Mouse (Mus musculus): ENCODE data around the gene Bmp2k. TPM values are rescaled to one million over a fixed set of nuclear protein-coding genes. Genes with fewer than 3 reads are reported as not detected.

Gene Bmp2k
- polyA plus RNA-seq, 2 experiments: 14.0 to 30.2 TPM

DNA sequence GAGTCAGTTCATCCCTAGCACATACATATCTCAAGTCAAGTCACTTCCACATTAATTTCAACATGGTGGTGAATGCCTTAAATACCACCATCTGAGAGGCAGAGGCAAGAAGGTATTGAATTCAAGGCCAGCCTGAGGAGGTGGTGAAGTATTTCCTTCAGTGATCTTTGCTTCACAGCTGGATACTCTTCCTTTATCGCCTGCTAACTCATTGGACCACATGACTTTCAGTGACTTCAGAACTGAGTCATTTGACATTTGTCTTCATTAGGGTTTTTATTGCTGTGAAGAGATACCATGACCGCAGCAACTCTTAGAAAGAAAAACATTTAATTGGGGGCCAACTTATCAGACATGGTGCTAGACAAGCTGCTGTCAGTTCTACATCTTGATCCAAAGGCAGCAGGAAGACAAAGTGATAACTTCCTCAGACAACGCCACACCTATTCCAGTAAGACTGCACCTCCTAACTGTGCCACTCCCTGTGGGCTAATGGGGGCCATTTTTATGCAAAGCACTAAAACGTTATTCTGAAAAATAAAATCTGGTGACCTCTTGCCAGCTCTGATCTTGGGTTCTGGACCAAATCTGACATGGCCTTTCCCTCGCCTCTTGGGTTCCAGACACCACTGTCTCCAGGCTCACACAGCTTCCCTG lies 24.9 kb upstream of the Bmp2k start:
- H3K27ac ChIP-seq: no peak overlapping the region

DNA sequence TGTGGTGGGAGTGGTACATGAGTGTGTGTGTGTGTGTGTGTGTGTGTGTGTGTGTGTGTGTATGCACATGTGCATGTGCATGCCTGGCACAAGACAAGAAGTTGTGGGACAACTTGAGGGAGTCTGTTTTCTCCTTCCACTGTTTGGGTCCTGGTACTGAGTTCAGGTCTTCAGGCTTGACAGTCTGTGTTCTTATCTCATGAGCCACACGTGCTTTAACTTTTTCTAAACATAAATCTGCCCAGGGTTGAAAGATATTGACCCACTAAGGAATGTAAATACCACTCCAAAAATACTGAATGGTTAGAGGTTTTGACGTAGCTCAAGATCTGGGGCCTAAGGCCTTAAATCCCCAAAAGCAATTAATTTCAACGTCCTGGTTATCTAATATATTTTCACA lies 23.8 kb upstream of the Bmp2k start:
- no peaks in the 10 kb centered on the region; the same call in 1 of the 2 replicates for H3K9me3 ChIP-seq (ENCODE audit: control insufficient read depth, low read length)
- H3K4me3 ChIP-seq (ENCODE audit: insufficient read depth in 1 of 2, low read depth in 2 of 2, low read length in 2 of 2): no peak overlapping the region
- peaks cover 29 to 30% of the 10 kb centered on the region in 2 experiments for H3K4me1 ChIP-seq (replicated peaks; ENCODE audit: control insufficient read depth in 2 of 2, insufficient read depth in 2 of 2, low read length in 1 of 2)
- H3K27me3 ChIP-seq (ENCODE audit: control insufficient read depth, insufficient read depth, low read length): no peaks in the 10 kb centered on the region
- no peak for TF ChIP-seq CTCF (IDR thresholded peaks at IDR 0.05; ENCODE audit: low read depth)
- TF ChIP-seq EP300 (IDR thresholded peaks at IDR 0.05; ENCODE audit: low read depth): peak; percentile 33; the same call in 1 of the 2 replicates
- WGBS (ENCODE audit: insufficient replicate concordance): 47% methylated on average over 3 of the region's 3 CpGs
- no peak overlapping the region; the same call in 1 of the 2 replicates for H3K27ac ChIP-seq
- DNase-seq (ENCODE audit: low read depth in 3 of 3, low spot score in 3 of 3) (no peak), ATAC-seq (ENCODE audit: insufficient read depth) (peak; percentile 45)
- no peak overlapping the region for H3K9ac ChIP-seq (replicated peaks)
- H3K36me3 ChIP-seq (replicated peaks; ENCODE audit: control insufficient read depth, insufficient read depth, low read depth): no peaks in the 10 kb centered on the region
- H3K4me2 ChIP-seq (ENCODE audit: low read depth): no peak overlapping the region

More for the DNA sequence above, 24.9 kb upstream of the Bmp2k start:
- H3K4me1 ChIP-seq (replicated peaks; ENCODE audit: control insufficient read depth in 2 of 2, insufficient read depth in 2 of 2, low read length in 1 of 2): peaks cover 31 to 36% of the 10 kb centered on the region in 2 experiments
- 82% methylated on average over 5 of the region's 5 CpGs for WGBS (ENCODE audit: insufficient replicate concordance)
- no peaks in the 10 kb centered on the region for H3K36me3 ChIP-seq (replicated peaks; ENCODE audit: control insufficient read depth, insufficient read depth, low read depth)
- H3K4me3 ChIP-seq (ENCODE audit: insufficient read depth in 1 of 2, low read depth in 2 of 2, low read length in 2 of 2): no peak overlapping the region
- H3K4me2 ChIP-seq (ENCODE audit: low read depth): no peak overlapping the region
- no peaks in the 10 kb centered on the region for H3K27me3 ChIP-seq (ENCODE audit: control insufficient read depth, insufficient read depth, low read length)
- DNase-seq (ENCODE audit: low read depth in 3 of 3, low spot score in 3 of 3) (no peak), ATAC-seq (ENCODE audit: insufficient read depth) (no peak)
- TF ChIP-seq EP300 (IDR thresholded peaks at IDR 0.05; ENCODE audit: low read depth) (no peak), CTCF (IDR thresholded peaks at IDR 0.05; ENCODE audit: low read depth) (no peak)
- H3K9me3 ChIP-seq (ENCODE audit: control insufficient read depth, low read length): no peaks in the 10 kb centered on the region; the same call in 1 of the 2 replicates
- H3K9ac ChIP-seq (replicated peaks): no peak overlapping the region

DNA sequence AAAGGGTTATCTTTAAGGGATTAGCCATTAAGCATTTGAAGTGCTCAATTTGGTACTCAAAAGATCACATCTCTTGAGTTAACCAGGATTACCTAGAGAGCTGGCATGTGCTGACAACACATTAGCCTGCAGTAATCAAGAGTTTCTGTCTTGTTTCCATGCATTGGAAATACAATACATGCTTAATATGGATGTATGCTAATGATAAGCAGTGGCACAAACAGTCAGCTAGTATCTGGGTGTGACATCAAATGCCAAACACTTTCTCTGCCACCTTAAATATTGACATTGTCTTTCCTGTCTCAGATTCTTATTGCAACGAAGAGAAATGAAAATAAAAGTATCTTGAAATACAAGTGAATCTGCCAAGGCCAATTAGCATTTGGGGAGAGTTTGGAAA lies 22.8 kb upstream of the Bmp2k start:
- 27% methylated on average over 1 of the region's 1 CpGs for WGBS (ENCODE audit: insufficient replicate concordance)
- no peak overlapping the region for H3K4me2 ChIP-seq (ENCODE audit: low read depth)
- no peak overlapping the region for H3K4me3 ChIP-seq (ENCODE audit: insufficient read depth in 1 of 2, low read depth in 2 of 2, low read length in 2 of 2)
- no peaks in the 10 kb centered on the region for H3K36me3 ChIP-seq (replicated peaks; ENCODE audit: control insufficient read depth, insufficient read depth, low read depth)
- TF ChIP-seq CTCF (IDR thresholded peaks at IDR 0.05; ENCODE audit: low read depth) (no peak), EP300 (IDR thresholded peaks at IDR 0.05; ENCODE audit: low read depth) (peak; percentile 48)
- peaks cover 29 to 31% of the 10 kb centered on the region in 2 experiments for H3K4me1 ChIP-seq (replicated peaks; ENCODE audit: control insufficient read depth in 2 of 2, insufficient read depth in 2 of 2, low read length in 1 of 2)
- DNase-seq (ENCODE audit: low read depth in 3 of 3, low spot score in 3 of 3) (no peak), ATAC-seq (ENCODE audit: insufficient read depth) (no peak)
- 0 out of 2 replicates have a peak overlapping the region, but pooled peaks have one; percentile 5 for H3K27ac ChIP-seq
- no peaks in the 10 kb centered on the region; the same call in 1 of the 2 replicates for H3K9me3 ChIP-seq (ENCODE audit: control insufficient read depth, low read length)
- H3K27me3 ChIP-seq (ENCODE audit: control insufficient read depth, insufficient read depth, low read length): peaks cover under 1% of the 10 kb centered on the region; the same call in 1 of the 2 replicates
- no peak overlapping the region for H3K9ac ChIP-seq (replicated peaks)

DNA sequence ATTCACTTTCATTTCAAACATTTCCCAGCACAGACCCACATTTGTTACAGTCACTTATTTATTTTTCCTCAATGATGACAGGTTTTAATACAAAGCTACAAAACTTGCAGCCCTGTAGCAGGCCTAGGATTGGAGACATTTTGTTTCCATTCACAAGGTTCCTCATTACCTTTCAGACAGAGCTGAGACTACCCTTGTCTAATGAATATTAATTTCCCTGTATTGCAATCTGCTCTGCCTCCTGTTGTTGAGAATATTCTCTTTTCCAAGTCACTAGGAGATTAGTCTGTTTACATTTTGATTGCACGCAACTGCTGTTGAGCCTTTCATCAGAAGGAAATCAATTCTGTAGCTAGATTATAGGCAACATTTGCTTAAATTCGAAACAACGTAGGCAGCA lies 22.4 kb upstream of the Bmp2k start:
- DNase-seq (ENCODE audit: low read depth in 3 of 3, low spot score in 3 of 3): no peak
- Histone ChIP-seq H3K9ac (replicated peaks) (no peak overlapping the region), H3K27ac (no peak overlapping the region), H3K4me3 (ENCODE audit: insufficient read depth in 1 of 2, low read depth in 2 of 2, low read length in 2 of 2) (no peak overlapping the region), H3K36me3 (replicated peaks; ENCODE audit: control insufficient read depth, insufficient read depth, low read depth) (no peaks in the 10 kb centered on the region), H3K9me3 (ENCODE audit: control insufficient read depth, low read length) (no peaks in the 10 kb centered on the region; the same call in 1 of the 2 replicates), H3K4me1 (replicated peaks; ENCODE audit: control insufficient read depth in 2 of 2, insufficient read depth in 2 of 2, low read length in 1 of 2) (peaks cover 33 to 34% of the 10 kb centered on the region in 2 experiments), H3K27me3 (ENCODE audit: control insufficient read depth, insufficient read depth, low read length) (peaks cover 4% of the 10 kb centered on the region), H3K4me2 (ENCODE audit: low read depth) (no peak overlapping the region)
- TF ChIP-seq CTCF (IDR thresholded peaks at IDR 0.05; ENCODE audit: low read depth) (no peak), EP300 (IDR thresholded peaks at IDR 0.05; ENCODE audit: low read depth) (no peak)
- 85% methylated on average over 3 of the region's 3 CpGs for WGBS (ENCODE audit: insufficient replicate concordance)
- no peak for ATAC-seq (ENCODE audit: insufficient read depth)

DNA sequence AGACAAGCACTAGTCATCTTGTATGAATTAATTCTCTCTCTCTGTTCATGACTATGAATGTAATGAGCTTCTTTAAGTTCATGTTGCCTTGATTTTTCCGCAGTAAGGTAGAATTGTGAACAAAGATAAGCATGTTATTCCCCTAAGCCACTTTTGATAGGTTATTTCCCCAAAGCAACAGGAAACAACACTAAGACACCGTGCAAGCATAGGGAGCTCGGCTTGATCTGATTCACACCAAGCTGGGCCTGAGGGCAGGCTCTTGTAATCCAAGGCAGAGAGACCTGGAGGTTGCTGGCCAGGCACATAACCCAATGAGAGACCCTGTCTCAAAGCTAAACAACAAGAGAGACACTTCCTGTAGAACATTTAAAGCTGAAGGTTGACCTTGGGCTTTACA lies 21.3 kb upstream of the Bmp2k start:
- H3K27me3 ChIP-seq (ENCODE audit: control insufficient read depth, insufficient read depth, low read length): peaks cover 13% of the 10 kb centered on the region
- no peak overlapping the region for H3K4me2 ChIP-seq (ENCODE audit: low read depth)
- no peak overlapping the region for H3K9ac ChIP-seq (replicated peaks)
- 68% methylated on average over 3 of the region's 3 CpGs for WGBS (ENCODE audit: insufficient replicate concordance)
- H3K27ac ChIP-seq: no peak overlapping the region
- TF ChIP-seq EP300 (IDR thresholded peaks at IDR 0.05; ENCODE audit: low read depth): no peak
- no peak for TF ChIP-seq CTCF (IDR thresholded peaks at IDR 0.05; ENCODE audit: low read depth)
- no peak for DNase-seq (ENCODE audit: low read depth in 3 of 3, low spot score in 3 of 3)
- H3K4me1 ChIP-seq (replicated peaks; ENCODE audit: control insufficient read depth in 2 of 2, insufficient read depth in 2 of 2, low read length in 1 of 2): peaks cover 34 to 35% of the 10 kb centered on the region in 2 experiments
- H3K9me3 ChIP-seq (ENCODE audit: control insufficient read depth, low read length): no peaks in the 10 kb centered on the region; the same call in 1 of the 2 replicates
- no peaks in the 10 kb centered on the region for H3K36me3 ChIP-seq (replicated peaks; ENCODE audit: control insufficient read depth, insufficient read depth, low read depth)
- ATAC-seq (ENCODE audit: insufficient read depth): no peak
- no peak overlapping the region for H3K4me3 ChIP-seq (ENCODE audit: insufficient read depth in 1 of 2, low read depth in 2 of 2, low read length in 2 of 2)
